Mouse (Mus musculus) lung, postnatal 14 days (tissue): ENCODE measurements around the gene Zfp784.
A peak's percentile ranks its signal among the peaks of the same experiment; 100 is the strongest.

Source experiments
- DNase-seq: peaks from one replicate; pipeline ENCODE4 v3.0.0; 2021

Gene Zfp784

GRCm38 (mm10) chr7:5057381-5057780 lies 19.1 kb upstream of the Zfp784 start:
- no peak for DNase-seq

- no peak for DNase-seq
Observed at GRCm38 (mm10) chr7:5056651-5057263, 18.5 kb upstream of the Zfp784 start.

- no peak for DNase-seq
Observed at GRCm38 (mm10) chr7:5053456-5054179, 15.4 kb upstream of the Zfp784 start.

- DNase-seq: no peak
Observed at GRCm38 (mm10) chr7:5052931-5053343, 14.7 kb upstream of the Zfp784 start.

- no peak for DNase-seq
Observed at GRCm38 (mm10) chr7:5052438-5052837, 14.2 kb upstream of the Zfp784 start.

- DNase-seq: peak; percentile 79
Observed at GRCm38 (mm10) chr7:5051193-5052192, 13.2 kb upstream of the Zfp784 start, which contains the start of gene Zfp580. TSS of gene Zfp580 (plus strand) at chr7:5051538.

GRCm38 (mm10) chr7:5047313-5047712 lies 9.1 kb upstream of the Zfp784 start:
- peak; percentile 53 for DNase-seq

GRCm38 (mm10) chr7:5046112-5046511 lies 7.9 kb upstream of the Zfp784 start:
- no peak for DNase-seq

GRCm38 (mm10) chr7:5044981-5045380 lies 6.7 kb upstream of the Zfp784 start:
- no peak for DNase-seq

- DNase-seq: no peak
Observed at GRCm38 (mm10) chr7:5038940-5039339, 694 bp upstream of the Zfp784 start.

- no peak for DNase-seq
Observed at GRCm38 (mm10) chr7:5037467-5037866, 779 bp downstream of the Zfp784 start.

- no peak for DNase-seq
Observed at GRCm38 (mm10) chr7:5037026-5037425, 1.2 kb downstream of the Zfp784 start.

GRCm38 (mm10) chr7:5036136-5036535 lies 2.1 kb downstream of the Zfp784 start:
- no peak for DNase-seq

GRCm38 (mm10) chr7:5035628-5036027 lies 2.6 kb downstream of the Zfp784 start:
- no peak for DNase-seq

- no peak for DNase-seq
Observed at GRCm38 (mm10) chr7:5033818-5034217, 4.4 kb downstream of the Zfp784 start, which contains the start of gene 4632433K11Rik. TSS of gene 4632433K11Rik (plus strand) at chr7:5034118.

- no peak for DNase-seq
Observed at GRCm38 (mm10) chr7:5031496-5031895, 6.8 kb downstream of the Zfp784 start.

GRCm38 (mm10) chr7:5030554-5031275 lies 7.5 kb downstream of the Zfp784 start:
- DNase-seq: no peak

- DNase-seq: no peak
Observed at GRCm38 (mm10) chr7:5029946-5030345, 8.3 kb downstream of the Zfp784 start.

- DNase-seq: no peak
Observed at GRCm38 (mm10) chr7:5029543-5029942, 8.7 kb downstream of the Zfp784 start.

- no peak for DNase-seq
Observed at GRCm38 (mm10) chr7:5021197-5021596, 17.0 kb downstream of the Zfp784 start.

- DNase-seq: peak; percentile 24
Observed at GRCm38 (mm10) chr7:5020685-5021084, 17.6 kb downstream of the Zfp784 start.

- peak; percentile 99 for DNase-seq
Observed at GRCm38 (mm10) chr7:5020000-5020681, 18.1 kb downstream of the Zfp784 start, which contains the start of the genes Zfp865 and Ccdc106. TSS of gene Zfp865 (plus strand) at chr7:5020376. TSS of gene Ccdc106 (plus strand) at chr7:5020553.
